Mouse (Mus musculus): Measurements from ENCODE around the gene Jam3. TPM values are rescaled to one million over a fixed set of nuclear protein-coding genes. Genes with fewer than 3 reads are reported as not detected.
A peak's percentile ranks its signal among the peaks of the same experiment; 100 is the strongest.

Gene Jam3
- 10 to 100 TPM; 37.2 to 45.0 (median 41.6) TPM for total RNA-seq (2022)

DNA sequence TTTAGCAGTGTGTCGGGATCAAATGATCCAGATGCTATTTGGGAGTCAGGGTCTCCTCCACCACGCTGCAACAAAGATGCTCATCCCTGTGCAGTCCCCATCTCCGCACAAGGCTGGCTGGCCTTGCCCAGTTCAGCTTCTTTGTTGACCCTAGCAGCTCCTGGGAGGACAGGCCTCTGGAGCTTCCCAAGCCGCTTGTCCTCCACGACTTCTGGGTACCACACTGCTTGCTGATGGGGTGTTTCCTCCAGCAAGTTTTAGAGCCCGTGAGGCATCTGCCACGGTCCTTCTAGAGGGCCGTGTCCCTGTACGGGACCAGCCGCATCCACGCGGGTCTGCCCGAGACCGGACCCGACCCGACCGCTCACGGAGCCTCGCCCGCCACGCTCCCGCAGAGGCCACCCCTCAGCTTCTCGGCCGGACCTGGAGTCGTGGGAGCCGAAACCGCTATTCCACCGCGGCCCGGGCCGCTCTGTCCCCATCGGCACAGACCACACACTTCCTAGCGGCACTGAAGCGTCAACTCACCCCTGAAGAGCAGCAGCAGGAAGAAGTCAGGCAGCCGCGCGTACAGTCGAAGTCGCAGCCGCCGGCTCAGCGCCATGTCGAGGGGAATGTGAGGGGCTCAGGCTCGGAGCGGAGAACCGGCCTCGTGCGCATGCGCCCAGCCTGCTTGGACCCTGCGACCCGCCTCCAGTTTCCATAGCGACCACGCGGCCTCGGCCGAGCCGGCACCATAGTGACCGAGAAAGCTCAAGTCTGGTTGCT, at the start of gene Jam3:
Gene Jam3, minus strand, starts transcription at position 659 of the 768 bp plus-strand sequence.
- peak; percentile 91 to 95 for DNase-seq (ENCODE audit: low spot score in 2 of 2)

DNA sequence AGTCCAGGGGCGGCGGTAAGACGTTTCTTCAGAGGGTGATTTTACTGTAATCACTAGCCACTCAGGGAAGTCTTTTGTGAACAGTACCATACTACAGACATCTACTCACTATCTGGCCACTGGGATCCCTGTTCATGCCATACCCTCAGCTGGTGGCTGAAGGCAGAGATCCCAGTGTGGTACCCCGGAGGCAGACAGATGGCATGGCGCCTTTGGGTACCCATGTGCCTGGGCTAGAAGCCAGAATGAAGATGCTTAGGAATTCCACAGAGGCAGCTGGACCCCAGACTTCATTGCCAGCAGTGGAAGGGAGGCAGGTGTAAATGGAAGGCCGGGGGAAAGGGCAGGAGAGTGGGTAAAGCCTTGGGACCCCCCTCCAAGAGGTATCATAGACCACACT, 49.0 kb upstream of the Jam3 start:
- DNase-seq (ENCODE audit: low spot score in 2 of 2) = no peak

DNA sequence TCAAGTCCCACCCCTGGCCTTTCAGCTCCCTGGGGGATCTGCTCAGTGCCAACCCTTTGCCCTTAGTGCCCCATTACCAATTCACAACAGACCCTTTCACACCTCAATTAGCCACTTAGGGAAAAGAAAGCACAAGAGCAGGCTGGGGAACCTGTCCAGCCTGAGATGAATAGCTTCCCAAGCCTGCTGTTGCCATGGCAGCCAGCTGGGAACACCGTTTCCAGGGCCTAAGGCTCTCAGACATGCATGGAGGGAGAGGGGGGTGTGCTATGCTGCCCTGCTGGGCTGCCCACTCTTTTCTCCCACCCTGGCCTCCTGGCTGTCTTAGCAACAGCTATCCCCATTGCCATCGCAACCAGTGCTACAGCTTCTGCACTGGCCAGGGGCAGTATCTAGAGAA, 47.9 kb upstream of the Jam3 start:
- peak; percentile 63 to 73 for DNase-seq (ENCODE audit: low spot score in 2 of 2)

DNA sequence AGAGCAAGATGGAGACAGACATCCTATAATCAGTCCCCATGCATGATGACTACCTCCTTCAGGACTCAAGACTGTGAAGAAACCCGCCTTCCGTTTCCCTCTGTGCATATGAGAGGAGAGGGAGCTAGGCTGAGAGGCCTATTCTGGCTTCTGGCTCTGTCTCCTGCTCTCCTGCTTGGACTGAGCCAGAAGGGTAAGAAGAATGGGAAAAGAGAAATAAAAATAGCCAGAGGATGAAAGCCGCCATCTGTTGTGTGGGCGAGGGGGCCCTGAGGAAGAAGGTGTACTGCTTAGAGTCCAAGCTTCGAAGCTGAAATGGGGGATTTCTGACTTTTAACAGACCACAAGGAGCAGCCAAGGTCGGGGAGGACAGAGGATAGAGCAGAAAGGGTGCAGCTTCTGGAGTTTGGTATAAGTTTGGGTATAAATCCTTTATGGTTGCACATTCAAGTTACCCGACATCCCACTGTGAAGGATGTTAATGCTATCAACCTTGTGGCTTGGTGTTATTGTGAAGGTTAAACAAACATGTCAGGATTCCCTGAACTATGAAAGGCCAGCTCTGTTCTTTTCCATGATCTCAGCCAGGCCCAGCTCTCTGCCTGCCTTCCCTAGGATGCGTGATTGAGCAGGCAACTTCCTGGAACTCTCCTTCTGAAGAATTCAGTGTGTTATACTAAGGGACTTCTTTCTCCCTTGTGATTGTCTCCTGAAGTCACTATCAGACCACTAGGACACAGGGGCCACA, 46.4 kb upstream of the Jam3 start:
- no peak for DNase-seq (ENCODE audit: low spot score in 2 of 2)

DNA sequence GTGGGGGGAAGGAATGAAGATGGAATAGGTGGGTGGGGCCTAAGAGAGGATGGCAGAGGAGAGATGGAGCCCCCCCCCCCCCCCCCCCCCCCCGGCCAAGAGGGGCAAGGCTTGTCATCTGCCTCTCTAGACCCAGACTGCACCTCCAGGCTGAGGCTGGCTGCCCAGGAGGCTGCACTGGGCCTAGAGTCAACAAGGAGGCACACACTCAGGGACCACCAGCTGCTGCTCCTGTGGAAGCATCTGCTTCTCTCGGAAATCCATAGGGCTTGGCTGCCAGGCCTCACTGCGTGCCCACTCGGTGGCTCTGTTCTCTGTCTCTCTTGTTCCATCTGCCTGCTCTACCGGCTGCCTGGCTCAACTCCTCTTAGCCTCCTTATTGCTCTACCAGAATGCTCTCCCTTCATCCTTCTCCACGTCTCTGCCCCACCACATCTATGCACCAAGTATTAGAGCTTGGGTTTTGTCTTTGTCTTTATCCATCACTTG, 38.4 kb upstream of the Jam3 start:
- peak; percentile 63 to 80 for DNase-seq (ENCODE audit: low spot score in 2 of 2)

DNA sequence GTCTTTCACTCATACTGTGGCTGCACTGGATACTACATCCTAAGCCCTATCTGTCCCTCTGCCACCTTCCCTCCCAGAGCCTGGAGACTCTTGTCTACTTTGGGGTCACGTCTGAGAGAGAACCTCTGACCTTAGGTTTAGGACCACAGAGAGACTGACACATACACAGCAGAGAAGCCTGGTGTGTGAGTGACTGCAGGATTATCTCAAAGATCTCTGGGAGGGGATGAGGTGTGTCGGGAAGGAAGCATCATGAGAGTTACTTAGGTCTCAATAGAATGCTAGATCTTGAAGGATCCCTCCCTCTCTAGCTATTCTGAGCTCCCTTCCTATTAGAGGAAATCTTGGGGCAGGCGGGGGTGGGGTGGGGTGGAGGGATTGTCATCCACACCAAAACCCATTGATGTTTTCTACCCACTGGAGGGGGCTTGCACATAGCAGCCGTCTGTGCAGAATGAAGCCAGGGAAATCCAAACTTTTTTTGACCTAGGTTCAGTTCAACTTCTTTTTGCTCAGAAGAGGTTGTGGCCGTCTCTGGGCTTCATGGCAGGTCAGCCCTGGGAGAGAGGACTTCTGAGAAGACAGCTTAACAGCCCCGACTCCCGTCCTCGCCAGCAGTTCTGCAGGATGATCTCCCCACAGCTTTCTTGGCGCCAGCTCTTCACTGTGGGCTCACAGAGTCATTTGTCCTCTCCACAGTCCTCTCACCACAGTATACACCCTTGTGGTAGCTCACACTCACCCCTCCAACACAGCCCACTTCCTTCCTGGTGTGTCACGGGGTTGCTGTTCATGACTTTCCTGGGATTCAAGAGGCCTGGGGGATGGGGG, 37.8 kb upstream of the Jam3 start:
- no peak for DNase-seq (ENCODE audit: low spot score in 2 of 2)

DNA sequence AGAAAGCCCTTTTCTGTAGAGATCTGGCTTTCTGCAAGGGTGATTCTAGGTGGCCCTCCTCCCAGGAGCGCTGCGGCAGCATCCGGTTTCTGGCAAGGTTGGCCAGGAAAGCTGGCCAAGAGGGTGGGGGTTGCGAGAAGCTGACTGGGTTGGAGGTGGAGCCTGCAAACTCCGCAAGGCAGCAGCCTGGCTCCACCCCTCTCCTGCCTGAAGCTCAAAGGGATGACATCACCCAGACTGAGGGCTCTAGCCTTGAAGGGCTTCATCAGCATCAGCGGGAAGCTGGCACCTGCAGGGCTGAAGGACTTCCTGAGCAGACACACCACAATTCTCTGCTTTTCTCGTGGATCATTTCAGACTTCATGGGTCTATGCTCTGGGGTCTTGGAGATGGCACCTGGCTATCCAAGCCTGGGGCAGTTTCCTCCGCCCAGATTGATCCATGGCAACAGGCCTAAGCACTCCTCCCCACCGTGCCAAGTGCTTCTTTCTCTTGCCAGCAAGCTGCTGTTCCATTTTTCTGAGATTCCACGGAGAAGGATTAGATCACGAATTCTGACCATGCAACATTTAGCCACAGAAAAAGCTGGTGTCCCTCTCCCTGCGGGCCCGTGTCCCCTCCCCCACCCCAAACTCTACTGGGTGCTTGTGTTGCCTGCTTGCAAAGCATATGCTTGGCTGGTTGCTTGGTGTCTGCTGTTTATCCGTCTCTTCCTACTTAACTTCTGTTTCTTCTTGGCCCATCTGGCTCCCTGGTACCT, 37.0 kb upstream of the Jam3 start:
- DNase-seq (ENCODE audit: low spot score in 2 of 2) = peak; percentile 80 to 83

DNA sequence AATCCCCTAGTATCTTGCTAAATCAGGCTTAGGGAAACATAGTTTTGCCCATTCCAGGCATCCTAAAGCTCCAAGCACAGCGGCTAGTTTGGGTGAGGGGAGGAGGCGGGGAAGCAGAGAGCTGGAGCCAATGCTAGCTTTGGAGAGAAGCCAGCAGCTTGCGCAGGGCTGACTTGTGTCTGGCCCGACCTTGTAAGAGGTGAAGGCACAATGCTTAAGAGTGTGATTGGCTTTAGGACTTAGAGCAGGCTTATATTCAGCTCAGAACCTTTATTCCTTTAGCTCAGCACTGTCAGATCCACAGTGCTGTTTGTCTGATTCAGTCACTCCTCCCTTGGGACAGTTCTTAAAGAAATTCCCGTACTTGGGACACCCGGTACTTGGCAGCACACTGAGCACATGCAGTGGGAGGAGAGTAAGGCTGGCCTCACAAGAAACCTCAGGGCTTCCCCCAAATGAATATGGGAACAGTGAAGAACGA, 36.3 kb upstream of the Jam3 start:
- no peak for DNase-seq (ENCODE audit: low spot score in 2 of 2)

DNA sequence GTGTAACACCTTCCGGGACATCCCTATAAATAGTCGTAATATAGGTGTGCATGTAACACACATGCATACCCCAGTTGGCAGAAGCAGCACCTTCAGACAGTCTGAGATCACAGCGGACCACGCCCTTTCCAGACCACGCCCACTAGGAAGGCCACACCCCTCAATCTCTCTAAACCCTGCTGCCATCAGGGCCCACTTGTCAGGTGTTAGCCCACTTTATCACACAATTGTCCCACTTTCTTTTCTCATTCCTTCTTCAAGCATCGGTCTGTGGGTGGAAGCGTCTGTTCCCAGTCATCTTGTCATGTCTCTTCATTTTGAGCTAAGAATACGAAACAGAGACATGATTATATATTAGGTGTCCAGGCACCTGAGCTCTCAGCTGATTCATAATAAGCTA, 35.2 kb upstream of the Jam3 start:
- DNase-seq (ENCODE audit: low spot score in 2 of 2) = no peak

DNA sequence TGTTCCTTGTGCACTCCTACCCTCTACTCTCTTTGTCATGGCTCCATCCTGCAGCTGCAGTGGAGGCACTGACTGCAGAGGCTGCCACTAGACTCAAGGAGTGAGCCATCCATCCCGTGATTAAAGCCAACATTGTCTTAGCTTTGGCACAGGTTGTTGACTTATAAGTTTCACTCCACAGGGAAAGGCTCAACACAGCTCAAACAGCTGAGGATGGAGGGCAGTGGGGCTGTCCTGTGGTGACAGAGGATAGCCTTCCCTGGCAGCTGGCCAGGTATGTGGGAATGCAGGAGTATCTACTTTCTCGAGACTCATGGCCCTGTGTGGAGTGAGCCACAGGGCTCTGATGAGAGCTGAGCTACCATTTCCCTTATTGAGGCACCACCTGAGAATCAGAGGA, 34.1 kb upstream of the Jam3 start:
- DNase-seq (ENCODE audit: low spot score in 2 of 2) = no peak

DNA sequence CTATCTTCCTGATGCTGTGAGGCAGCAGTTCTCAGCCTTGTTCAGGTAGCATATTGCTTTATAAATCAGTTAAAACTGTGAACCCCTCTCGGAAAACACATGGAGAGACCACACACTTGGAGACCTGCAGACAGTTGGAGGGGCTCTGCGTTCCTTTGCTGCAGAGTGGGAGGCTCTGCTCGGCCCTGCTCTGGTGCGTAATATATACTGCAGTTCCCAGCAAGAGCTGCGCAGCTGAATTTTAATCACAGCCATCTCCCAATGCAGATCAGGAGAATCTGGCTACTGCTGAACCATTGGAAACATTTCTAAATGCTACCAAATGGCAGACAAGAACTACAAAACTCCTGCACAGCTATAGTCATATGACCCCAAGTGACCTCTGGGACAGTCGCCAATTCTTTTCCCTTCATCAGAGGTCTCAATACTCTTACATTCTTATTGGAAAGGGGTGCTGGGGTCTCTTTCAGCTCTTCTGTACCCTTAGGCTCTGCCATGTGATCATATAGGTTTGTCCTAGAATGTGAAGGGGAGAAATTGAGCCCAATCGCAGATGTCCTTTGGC, 33.5 kb upstream of the Jam3 start:
- no peak for DNase-seq (ENCODE audit: low spot score in 2 of 2)

DNA sequence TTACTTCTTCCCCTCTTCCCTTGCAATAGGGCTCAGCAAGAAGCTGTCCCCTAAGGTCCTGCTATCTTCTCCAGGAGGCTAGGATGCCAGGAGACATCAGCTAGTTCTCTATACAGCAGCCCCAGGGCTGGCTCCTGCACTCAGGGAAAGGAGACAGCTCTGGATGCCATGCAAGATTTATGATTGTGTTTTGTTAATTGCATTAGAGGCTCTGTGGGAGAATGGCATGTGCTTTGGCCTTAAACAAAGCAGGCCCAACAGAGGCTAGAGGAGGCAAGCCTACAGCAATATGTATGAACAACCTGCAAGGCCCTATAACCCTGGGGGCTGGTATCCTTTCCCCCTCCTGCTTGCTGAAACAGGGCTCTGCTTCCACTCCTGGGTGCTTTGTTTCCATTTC, 30.6 kb upstream of the Jam3 start:
- DNase-seq (ENCODE audit: low spot score in 2 of 2) = no peak

DNA sequence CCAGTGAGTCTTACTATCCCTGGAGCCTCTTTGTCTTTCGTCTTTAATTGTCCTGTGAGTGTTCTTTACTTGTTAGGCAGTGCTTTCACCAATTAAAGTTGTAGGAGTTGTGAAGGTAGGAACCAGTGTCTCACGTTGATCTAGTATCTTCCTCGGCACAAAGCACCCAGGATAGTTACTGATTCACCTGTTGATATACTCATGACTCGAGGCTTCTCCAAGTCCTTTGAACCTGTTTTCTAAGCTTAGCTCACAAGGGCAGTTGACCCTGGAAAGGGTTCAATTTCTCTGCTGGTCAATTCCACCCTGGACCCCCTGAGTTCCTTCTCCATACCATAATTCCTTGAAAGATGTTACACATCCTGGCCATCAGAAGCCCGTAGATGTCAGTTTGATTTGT, 26.9 kb upstream of the Jam3 start:
- DNase-seq (ENCODE audit: low spot score in 2 of 2) = no peak

DNA sequence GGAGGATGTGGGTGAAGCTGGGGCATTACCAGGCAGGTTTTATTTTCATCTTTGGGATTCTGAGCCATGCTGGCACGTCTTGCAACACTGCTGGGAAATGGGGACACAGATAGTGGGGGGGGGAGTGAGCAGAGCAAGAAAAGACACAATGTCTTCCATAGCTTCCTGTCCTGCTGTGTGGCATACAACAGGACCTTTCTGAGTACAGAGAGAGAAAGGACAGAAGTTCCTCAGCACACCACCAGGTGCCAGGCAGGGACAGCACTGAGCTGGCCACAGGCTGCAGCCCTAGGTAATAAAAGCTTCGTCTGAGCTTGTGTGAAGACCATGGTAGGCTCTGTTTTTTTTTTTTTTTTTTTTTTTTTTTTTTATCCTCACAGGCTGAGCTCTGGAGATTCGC, 25.3 kb upstream of the Jam3 start:
- no peak for DNase-seq (ENCODE audit: low spot score in 2 of 2)

DNA sequence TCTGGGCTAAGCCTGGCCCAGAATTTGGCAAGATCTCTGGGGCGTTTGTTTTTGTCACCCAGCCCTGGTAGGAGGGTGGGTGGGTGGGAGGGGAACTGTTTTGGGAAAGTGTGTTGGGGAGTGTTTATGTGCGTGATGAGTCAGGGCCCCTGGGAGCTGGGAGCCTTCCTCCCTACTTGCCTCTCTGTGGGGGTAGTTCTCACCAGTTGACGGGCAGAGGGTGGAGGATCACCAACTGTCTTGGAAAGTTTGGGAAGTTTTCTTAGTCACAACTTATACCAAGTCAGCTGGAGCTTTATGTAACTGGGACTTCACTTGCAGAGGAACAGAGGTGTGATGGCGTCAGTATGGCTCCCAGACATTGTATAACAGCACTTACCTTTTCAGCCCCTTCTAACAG, 23.7 kb upstream of the Jam3 start:
- no peak for DNase-seq (ENCODE audit: low spot score in 2 of 2)

DNA sequence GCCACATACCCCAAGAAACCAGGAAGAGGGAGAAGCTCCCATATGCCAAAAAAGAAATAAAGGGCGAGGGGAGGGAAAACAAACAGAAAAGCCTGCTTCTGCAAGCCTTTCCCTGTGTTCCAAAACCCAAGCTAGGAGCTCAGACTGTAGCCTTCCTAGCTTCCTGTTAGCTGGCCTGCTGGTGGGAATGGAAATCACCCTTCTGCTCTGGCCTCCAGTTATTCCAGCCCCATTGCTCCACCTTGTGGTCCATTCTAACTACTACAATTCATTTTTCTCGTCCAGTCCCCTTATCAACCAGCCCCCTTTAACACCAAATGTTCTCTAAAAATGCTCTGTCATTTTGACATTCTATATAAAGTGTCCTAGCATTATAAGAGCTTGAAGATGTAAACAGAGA, 20.9 kb upstream of the Jam3 start:
- peak; percentile 60 to 65 for DNase-seq (ENCODE audit: low spot score in 2 of 2)

DNA sequence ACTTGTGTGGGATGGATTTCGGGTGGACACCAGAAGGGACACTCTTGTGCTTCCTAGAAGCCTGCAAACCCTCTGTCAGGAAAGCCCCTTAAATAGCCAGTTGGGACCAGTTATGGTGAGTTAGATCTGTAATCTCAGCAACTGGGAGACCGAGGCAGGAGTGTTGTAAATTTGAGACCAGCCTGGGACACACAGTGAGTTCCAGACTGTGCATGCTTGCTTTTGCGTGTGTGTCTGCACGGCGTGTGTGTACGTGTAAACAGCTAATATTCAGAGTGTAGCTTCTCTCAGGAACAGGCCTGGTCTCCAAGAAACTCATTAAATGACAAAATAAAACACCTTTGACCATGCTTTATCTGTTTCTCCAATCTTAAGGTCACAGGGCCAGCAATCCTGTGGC, 20.5 kb upstream of the Jam3 start:
- DNase-seq (ENCODE audit: low spot score in 2 of 2) = no peak

DNA sequence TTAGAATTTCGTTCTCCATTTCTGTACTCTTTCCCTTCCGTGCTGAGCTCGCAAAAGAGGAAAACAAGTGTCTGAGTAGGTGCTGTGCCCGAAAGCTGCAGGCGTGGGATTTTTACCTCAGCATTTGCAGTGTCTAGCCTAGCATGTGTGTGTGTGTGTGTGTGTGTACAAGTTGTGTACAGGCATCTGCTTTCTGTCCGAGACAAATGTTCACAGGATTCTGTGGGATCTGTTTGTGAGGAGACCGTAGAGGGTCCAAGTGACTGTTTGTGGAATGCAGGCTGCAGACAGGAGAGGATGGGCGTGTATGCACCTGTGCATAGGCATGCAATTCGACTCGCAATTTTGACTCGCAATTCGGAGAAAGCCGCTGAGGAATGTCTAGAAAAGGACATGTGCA, 20.0 kb upstream of the Jam3 start:
- peak in 1 of 2 experiments; percentile 45 for DNase-seq (ENCODE audit: low spot score in 2 of 2)

DNA sequence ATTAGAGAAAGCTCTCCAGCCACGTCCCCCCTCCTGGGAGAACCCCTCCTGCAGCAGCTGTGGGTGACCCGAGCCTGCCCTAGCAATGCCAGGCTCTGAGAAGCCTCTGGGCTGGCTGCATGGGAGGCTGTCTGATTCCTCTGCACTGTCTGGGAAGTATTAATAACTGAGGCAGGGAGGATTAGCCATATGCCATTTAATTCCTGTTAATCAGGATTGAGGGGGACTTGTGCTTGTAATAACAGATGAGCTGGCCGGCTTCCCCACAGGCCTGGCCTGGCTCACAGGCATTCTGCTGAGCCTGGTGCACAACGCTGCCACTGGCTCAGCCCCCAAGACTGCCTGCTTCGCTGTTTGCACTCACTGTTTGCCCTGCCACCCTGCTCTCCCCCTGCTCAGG, 18.9 kb upstream of the Jam3 start:
- DNase-seq (ENCODE audit: low spot score in 2 of 2) = peak; percentile 45 to 62

DNA sequence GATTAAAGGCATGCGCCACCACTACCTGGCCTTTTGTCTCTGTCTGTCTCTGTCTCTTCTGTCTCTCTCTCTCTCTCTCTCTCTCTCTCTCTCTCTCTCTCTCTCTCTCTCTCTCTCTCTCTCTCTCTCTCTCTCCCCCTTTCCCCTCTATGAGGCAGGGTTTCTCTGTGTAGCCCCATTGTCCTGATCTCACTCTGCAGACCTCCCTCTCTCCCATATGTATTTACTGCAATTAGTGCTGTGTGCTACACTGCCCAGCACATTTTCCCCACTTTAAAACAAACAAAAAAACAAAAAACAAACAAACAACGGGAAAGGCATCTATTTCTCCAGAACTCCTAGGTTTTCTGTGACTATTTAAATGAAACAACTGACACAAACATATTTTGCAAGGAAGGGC, 18.4 kb upstream of the Jam3 start:
- no peak for DNase-seq (ENCODE audit: low spot score in 2 of 2)

DNA sequence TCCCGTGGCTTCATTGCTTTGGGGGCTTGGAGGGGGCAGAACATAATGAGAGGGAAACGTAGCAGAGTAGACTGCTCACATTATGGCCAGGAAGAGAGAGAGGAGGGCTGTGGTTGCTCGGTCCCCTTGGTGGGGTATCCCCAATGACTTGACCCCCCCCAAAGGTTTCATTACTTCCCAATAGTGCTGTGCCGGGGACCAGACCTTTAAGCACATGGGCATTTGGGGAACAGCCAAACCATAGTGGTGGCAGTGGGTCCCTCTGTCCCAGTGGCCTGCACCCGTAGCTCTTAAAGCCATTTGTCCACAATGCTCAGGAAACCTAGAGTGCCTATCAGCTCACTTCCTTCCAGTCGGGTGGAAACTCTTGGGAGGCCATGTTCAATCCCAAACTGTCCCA, 17.6 kb upstream of the Jam3 start:
- no peak for DNase-seq (ENCODE audit: low spot score in 2 of 2)
